Mouse (Mus musculus) activated CD4-positive, CD25-positive, alpha-beta regulatory T cell, adult 4 months (primary cell): ENCODE measurements around the gene Nudt16l1. TPM values are rescaled to one million over a fixed set of nuclear protein-coding genes. Genes with fewer than 3 reads are reported as not detected.

Experiments
- ATAC-seq: one replicate; pipeline ENCODE4 v1.8.0; 2017
- polyA plus RNA-seq, 2 experiments: library from polyadenylated mRNA; unstranded; fragments of 100-300 nt; shearing (Covaris generic); gene quantifications; one replicate each; pipeline ENCODE4 v1.2.1; 2017

Gene Nudt16l1
- polyA plus RNA-seq, 2 experiments from 2014 or later: 86.6 to 90.3 TPM

DNA sequence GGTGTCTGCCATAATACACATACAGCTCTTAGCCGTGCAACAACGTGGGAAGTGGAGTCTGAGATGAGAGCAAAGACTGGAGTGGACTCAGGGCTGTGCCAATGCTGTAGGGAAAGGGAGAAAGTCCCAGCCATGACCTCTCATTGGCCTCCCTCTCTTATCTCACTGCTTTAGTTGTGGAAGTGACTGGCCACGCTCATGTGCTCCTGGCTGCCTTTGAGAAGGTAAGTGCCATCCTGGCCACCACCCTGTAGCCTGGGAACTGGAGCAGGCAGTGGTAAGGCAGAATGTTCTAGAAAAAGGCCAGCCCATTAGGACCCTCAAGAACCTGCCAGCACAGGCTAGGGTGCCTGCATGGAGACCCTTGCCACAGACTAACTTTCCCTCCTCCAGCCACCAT is 22.6 kb upstream of the Nudt16l1 start:
- ATAC-seq: no peak

DNA sequence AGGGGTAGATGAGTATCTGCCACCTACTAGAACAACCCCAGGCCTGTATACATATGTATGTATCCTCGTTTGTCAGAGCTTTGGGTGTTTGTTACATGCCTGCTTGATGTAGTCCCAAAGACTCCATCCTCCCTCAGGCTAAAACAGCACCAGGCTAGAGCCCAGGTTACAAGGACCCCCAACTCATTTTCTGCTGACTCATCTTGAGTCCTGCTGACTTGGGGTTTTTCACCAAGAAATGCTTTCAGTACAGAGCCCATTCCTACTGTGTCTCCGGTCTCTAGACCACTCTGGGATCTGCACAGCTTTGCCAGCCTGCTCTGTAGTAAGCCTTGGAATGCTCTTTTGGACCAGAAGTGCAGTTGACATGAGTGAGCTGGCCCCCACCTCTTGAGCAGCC is 22.0 kb upstream of the Nudt16l1 start:
- ATAC-seq: no peak

DNA sequence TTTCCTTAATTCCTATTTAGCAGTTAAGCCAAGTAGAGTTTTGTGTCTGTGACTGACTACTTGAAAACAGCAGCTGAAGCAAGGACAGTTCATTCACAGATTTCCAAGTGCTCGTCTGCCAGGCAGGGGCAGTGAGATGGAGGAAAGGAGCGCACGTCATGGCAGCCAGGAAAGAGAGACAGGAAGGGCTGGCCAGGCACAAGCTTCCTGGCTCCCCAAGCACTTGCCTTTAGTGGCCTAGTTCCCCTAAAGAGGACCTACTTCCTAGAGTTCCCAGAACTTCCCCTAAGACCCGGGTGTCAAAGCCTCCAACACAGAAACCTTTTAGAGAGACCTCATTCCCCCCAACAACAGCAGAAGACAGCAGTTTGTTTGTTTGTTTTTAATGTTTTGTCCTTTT is 18.0 kb upstream of the Nudt16l1 start:
- ATAC-seq: no peak

DNA sequence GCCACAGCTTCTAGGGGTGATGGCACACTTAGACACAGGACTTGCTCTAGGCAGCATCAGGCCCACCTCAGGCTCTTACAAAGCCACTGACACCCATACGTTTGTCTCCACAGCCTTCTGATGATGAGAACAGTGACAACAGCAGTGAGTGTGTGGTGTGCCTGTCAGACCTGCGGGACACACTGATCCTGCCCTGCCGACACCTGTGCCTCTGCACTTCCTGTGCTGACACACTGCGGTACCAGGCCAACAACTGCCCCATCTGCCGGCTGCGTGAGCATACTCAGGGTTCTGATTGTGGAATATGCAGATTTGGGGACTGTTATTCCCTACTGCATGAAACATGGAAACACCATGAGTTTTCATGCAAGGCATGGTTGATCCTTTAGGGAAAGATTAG is 16.1 kb upstream of the Nudt16l1 start:
- no peak for ATAC-seq

DNA sequence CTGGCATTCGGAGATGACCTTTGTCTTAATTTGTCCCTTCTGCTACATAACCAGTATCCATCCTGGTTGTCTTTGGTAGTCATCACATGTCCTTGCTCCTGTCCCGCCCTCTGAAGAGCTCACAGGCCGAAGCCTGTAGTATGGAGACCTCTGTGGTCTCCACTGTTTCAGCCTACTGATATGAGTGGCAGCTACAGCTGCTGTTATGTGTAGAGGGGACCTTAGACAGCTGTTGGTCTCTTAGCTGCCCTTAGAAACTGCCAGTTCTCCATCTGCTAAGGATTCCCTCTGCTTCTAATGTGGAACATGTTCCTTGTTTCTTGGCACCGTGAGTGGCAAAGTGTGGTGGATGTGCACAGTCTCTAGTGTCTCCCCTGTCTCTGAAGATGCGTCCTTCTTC is 14.6 kb upstream of the Nudt16l1 start:
- no peak for ATAC-seq

DNA sequence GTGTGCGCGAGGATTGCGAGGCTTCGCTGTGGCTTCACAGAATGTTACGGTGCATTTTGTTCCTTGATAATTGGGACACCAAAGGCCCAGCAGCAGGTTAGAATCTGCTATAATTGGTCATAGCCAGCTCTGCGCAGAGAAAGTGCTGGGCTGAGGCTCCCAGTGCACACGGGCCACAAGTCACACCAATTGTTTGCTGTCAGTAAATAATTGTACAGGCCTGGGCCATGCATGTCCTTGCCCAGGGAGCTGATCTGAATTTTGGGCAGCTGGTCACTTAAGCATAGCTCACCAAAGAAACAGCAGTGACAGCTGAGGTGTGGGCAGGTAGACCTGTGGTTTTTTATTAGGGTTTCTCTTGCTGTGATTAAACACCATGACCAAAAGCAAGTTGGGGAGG is 10.6 kb upstream of the Nudt16l1 start:
- no peak for ATAC-seq

DNA sequence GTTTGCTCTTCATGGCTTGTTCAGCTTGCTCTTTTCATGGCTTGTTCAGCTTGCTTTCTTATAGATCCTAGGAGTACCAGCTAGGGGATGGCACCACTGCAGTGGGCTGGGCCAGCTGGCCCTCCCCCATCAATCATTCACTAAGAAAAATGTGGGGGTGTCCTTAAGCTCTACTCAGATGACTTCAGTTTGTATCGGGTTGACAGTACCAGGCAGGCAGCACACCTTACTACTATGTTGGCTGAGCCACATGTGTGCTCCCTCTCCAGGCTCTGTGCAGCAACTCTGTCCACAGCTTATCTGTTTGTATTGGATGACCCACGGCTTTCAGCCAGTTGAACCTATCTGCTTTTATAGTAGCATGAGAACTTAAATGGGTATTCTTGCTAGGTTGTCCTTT is 10.1 kb upstream of the Nudt16l1 start:
- no peak for ATAC-seq

DNA sequence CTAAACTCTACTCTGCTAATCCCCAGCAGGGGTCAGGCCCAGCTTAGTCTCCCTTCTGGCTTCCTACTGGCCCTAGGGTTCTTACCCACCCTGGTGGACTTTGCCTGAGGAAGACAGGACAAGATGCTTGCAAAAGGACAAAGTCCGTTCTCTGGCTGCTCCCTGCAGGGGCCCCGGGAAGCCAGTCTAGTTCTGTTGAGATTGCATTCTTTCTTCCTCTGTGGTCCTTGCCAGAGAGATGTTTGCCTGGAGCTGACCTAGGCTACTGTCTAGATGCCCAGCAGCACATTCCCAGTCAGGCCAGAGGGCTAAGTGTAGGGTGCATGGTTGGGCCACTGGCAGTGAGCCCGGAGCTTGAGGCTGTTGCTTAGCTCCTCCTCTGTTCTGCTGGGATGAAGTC is 6.1 kb upstream of the Nudt16l1 start:
- ATAC-seq: no peak

DNA sequence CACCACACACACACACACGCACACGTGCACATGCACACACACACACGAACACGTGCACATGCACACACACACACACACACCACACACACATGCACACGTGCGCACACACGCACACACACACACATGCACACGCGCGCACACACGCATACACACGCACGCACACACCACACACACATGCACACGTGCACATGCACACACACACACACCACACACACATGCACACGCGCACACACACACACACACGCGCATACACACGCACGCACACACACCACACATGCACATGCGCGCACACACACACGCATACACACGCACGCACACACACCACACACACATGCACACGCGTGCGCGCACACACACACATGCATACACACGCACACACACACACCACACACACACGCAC is 3.1 kb upstream of the Nudt16l1 start:
- no peak for ATAC-seq

DNA sequence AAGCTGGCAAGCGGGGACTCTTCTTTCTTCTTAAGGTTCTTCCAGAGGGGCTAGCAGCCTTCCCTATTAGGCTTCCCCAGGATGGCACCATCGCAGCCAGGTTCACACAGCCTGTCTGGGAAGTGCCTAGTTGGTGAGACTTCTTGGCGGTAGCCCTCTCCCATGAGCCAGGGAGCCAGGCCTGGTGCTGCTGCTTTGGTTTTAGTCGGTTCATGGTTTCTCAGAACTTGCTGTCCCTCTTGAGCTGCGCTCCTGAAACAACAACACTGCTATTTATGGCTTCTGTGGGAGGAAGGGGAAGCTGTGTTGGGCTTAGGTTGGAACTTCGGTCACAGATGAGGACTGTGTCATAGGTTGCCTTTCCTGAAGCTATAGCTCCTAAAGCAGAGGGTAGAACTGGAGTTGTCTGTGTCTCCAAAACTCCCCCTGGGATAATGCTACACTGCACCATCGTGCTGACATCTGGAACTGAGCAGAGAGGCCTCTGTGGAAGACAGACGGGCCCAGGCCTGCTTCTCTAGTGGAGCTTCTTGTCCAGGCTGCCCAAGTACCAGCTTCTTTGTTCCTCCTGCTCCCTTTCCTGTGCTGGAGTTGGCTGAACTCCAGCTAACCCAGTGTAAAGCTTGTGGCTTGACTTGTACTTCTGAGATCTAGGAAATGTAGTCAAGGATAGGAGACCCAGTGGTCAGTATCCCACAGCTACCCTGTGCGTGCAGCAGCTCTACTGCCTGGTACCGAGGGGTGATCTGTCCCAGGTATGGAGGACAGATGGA is 2.4 kb upstream of the Nudt16l1 start:
- no peak for ATAC-seq

DNA sequence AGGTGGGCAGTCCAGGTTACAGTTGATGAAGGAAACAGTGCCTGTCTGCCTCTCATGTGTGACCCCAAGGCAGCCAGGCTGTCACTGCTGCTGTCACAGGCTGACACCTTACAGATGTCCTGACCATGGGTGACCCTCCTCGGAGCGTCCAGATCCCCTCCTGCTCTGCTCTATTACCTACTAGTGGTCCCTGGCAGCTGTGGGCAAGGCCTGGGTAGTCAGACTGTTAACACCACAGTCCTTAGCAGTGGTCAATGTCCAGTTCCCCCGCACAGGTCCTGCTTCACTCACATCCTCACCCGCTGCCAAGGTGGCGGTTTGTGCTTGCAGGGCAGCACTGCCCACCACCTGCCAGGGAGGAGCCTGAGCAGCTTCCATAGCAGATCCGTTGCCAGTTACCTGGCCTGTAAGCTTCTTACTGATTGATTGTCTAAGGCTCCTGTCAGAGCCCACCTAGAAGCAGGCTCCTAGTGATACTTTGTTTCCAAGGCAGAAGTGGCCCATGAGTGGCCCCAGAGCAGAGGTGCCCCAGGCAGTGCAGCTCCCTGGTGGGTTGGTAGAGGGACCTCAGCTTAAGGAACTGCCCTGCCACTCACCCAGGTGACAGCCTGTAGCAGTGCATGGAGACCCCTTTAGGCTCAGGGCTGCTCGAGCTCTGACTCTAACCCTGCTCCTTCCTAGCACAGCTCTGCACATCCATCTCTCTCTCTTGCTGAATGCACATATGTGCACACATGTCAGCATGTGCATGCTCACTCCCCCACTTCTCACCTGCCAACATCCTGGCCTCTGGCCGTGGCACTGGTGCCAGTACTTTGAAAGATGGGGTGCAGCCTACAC is 990 bp upstream of the Nudt16l1 start:
- no peak for ATAC-seq

DNA sequence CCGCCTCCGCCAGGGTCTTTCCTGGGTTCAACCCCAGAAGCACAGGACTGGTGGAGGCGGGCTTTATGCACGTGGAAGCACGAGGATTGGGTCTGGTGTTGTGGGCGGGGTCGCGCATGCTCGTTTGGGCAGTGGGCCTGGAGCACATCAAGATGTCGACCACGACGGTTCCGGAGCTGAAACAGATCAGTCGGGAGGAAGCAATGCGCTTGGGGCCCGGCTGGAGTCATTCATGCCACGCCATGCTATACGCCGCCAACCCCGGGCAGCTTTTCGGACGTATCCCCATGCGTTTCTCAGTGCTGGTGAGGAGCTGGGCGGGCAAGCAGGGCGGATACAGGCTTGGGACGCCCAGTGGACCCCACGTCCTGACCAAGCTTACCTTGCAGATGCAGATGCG is 428 bp downstream of the Nudt16l1 start:
- peak; percentile 96 for ATAC-seq

DNA sequence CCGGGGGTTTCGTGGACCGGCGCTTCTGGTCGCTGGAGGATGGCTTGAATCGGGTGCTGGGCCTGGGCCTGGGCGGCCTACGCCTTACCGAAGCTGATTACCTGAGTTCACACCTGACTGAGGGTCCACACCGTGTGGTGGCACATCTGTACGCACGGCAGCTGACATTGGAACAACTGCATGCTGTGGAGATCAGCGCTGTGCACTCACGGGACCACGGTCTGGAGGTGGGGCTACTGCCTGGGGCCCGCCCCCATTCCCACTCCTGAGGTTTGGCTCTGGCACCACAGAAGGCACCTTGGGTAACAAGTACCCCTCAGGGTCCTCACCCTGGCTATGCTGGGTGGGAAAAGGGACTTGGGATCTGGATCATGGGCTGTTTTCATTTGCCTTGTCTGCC is 851 bp downstream of the Nudt16l1 start:
- peak; percentile 7 for ATAC-seq

DNA sequence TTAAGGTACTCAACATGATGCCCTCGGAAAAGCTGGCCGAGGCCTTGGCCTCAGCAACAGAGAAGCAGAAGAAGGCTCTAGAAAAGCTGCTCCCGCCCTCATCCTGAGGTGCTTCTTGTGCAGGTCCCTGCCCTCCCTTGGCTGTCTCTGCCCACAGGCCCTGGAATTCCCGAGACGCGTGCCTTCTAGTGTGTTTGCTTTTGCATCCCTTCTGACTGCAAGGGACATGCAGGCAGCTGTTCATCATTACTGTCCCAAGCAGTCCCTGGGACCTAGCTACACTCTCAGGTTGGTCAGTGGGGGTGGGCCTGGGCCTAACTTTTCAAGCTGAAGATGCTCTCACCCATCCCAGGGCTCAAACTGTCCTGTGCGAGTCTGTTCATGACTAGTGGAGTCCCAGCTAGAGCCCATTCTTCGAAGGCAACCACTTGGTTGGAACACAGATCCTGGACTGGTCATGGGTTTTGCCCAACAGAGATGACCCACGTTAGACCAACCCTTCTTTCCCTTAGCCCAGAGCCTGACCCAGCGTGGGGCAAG is 1.8 kb downstream of the Nudt16l1 start:
- no peak for ATAC-seq

DNA sequence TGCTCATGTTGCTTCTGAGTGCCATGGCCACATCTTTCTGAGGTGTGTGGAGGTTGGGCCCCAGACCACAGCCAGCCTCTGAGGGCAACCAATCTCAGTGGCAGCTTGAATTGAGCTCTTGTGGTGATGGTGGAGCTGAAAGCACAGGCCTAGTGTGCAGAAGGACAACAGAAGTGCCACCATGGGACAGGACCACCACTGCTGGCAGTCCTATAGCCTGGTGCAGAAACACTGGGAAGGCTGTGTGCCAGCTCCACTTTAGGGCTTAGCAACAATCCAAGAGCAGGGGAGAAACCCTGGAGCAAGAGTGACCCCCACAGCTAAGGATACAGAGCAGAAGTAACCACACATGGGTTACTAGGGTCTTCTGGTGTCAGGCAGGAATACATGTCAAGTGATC is 2.5 kb downstream of the Nudt16l1 start:
- ATAC-seq: no peak

DNA sequence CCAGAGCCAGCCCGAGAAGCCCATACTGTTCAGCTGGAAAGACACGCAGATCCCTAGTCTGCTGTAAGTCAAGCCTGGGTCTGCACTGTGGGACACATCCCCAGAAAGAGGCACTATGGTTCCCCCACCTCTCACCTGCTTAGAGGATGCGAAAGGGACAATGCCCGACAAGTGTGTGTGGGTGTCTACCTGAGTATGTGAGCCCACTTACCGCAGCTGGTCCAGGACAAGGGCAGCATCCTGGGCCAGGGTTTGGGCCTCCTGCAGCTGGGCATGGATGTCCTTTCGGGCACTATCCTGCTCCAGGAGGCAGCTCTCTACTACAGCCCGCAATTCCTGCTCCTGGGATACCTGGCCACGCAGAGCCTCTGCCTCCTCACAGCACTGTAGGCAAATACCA is 4.3 kb downstream of the Nudt16l1 start:
- no peak for ATAC-seq

DNA sequence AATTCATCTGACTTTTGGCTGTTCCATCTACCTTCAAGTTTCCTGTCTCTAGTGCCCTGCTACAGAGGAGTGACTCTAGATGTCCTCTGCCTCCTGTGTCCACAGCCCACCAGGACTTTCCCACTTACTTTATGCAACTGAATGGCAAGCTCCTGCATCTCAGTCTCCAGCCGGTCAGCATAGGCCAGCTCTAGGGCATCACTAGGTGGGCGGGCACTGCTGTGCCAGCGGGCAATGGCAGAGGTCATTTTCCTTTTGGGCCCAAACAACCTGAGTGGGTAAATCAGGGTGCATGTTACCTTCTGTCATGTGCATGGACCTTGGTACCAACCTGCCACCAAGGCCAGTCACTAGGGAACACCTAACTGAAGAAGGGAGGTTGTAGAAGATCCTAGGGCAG is 4.9 kb downstream of the Nudt16l1 start:
- ATAC-seq: no peak

DNA sequence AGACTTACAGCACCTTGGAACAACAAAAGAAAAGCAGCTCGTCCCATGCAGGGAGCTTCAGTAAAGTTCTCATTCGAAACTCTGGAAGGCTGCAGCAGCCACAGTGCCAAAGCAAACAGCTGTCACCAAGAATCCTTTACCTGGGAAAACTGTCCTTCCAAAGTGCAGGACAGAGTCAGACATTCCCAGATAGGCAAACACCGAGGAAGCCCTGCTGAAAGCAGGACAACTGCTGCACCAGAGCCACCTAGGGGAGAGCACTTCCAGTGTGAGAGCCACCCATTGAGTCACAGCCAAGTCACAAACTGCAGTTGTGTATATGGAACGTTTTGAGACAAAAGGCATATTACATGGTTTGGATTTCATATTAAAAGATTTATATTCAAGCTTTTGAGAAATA is 6.9 kb downstream of the Nudt16l1 start:
- no peak for ATAC-seq

DNA sequence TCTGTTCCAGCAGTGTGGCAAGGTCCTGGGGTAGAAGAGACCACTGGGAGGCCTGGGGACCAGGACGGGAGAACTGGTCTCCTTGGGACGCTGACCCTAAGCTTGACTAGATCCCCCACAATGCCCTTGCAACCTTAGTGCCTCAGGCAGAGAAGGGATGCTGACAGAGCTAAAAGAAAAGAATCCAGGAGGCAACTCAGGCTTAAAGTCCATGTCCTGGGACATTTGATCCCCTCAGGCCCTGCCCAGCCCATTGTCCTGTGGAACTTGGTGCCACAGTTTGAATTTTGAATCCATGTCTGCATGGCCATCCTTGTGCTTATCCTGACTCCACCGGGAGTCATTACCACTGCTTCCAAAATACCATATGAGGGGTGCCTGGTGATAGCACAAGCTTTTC is 7.6 kb downstream of the Nudt16l1 start:
- no peak for ATAC-seq

DNA sequence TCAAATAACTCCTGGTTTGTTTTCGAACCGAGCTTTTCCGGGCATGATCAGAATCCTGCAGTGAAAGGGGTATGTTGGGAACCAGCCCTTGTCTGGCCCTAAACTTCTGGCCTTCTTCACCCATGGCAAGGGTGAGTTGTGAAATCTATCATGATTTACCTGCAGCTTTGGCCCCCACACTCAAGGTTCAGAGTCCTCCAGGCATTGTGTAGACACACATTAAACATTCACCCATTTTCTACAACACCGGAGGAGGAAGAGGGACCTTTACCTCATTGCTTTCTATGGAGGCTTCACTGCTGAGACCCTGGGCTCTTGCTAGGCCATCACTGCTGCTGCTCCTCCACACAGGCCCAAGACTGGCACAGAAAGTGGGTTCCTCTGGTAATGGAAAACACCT is 8.8 kb downstream of the Nudt16l1 start:
- no peak for ATAC-seq

DNA sequence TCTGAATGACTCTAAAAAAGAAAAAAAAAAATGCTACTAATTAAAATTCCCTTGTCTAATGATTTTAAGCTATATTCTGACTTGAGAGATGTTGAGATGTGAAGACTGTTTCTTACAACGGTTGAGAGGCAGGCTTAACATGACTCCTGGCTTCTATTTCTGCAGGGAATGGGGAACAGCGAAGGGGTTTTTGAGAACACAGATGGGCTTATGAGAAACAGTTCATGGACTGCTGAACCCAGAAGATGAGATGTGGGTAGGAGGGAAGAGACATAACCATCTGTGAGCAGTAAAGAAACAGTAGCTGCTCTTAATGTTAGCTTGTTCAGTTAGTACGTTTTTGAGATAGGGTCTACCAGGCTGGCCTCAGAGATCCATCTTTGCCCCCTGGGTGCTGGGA is 18.0 kb downstream of the Nudt16l1 start:
- ATAC-seq: no peak

DNA sequence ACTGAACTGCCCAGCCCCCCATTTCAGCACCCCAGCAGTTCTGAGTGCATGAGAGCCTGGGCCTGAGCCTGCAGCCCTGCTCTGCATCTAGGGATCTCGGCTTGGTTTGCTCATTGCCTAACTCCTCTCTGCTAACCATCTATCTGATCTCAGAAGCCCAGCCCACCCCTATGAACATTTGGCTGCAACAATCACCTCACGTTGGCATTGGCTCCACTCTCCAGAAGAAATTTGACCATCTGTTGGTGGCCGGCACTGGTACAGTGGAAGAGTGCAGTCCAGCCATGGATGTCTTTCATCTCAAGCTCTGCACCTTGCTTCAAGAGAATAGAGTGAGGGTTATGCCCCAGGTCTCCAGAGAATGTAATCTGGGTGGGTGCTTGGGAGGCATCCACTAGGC is 18.9 kb downstream of the Nudt16l1 start:
- no peak for ATAC-seq

DNA sequence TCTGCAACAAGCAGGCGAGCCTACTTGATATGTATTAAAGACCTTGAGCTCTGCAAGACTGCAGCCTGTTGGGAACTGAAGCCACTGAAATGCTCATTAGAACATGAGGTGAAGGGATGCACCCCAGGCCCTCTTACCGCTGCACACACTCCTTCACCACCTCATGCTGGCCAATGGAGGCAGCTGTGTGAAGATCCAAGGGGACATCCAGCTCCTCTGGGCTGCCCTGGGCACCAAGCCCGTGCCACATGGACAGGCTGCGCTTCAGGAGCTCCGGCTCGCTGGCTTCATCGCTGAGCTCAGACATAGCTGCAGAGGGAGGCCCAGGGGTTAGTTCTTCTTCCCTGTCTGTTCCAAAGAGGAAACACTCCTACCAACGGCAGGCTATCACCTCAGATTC is 21.7 kb downstream of the Nudt16l1 start:
- no peak for ATAC-seq

DNA sequence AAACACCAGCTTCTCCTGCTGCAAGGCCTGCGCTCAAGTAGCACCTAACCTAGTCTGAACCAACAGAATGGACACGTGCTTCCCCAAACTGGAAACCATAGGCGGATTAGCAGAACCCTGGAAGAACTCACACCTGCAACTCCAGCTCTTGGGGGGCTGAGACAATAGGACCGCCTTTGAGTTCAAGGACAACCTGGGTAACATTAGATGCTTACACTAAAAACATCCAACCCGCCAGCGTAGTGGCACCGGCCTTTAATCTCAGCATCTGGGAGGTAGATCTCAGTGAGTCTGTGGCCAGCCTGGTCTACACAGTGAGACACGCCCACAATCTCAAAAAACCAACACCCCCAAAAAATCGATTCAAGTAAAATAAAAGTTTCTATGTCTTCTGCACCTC is 24.8 kb downstream of the Nudt16l1 start:
- no peak for ATAC-seq
